Comparison of ENCODE assay signal across 14 mouse cellular contexts in genomic region chr7:100656739-100657138, GRCm38 (mm10). TPM values are rescaled to one million over a fixed set of nuclear protein-coding genes. Genes with fewer than 3 reads are reported as not detected.
DNase-seq lines count a peak whose midpoint lies in the region; ATAC-seq and TF ChIP-seq lines count a peak whose summit lies in the region.
"Had no signal": no experiment of that assay in that cellular context is flagged by ENCODE, and none has a peak within 500 bp of the region (broad histone marks: within the 10 kb centered on the region; RNA-seq: fewer than 3 reads in every experiment).

No protein-coding gene starts in this region.

- no peaks in the 10 kb centered on the region for H3K36me3 ChIP-seq in forebrain, embryonic 10.5 days (replicated peaks)
- no peaks in the 10 kb centered on the region for H3K36me3 ChIP-seq in forebrain, embryonic 14.5 days (ENCODE audit: control insufficient read depth, insufficient read depth, low read length)
- H3K36me3 ChIP-seq in hindbrain, postnatal 0 days (ENCODE audit: insufficient read depth, low read length) = no peaks in the 10 kb centered on the region
- no peaks in the 10 kb centered on the region for H3K36me3 ChIP-seq in hindbrain, embryonic 12.5 days
- H3K36me3 ChIP-seq: lung, embryonic 15.5 days had no signal

- H3K27me3 ChIP-seq in forebrain, embryonic 10.5 days (ENCODE audit: poor library complexity, severe bottlenecking) = no peaks in the 10 kb centered on the region
- no peaks in the 10 kb centered on the region for H3K27me3 ChIP-seq in forebrain, embryonic 14.5 days (replicated peaks; ENCODE audit: control insufficient read depth, insufficient read depth, low read length)
- no peaks in the 10 kb centered on the region for H3K27me3 ChIP-seq in hindbrain, postnatal 0 days (ENCODE audit: insufficient read depth, low read length)
- H3K27me3 ChIP-seq in hindbrain, embryonic 12.5 days = no peaks in the 10 kb centered on the region
- H3K27me3 ChIP-seq: lung, embryonic 15.5 days had no signal

- 0 out of 2 replicates have a peak overlapping the region, but pooled peaks have one; percentile 8 for H3K27ac ChIP-seq in forebrain, embryonic 10.5 days
- H3K27ac ChIP-seq in forebrain, embryonic 14.5 days (ENCODE audit: low read depth, low read length) = no peak overlapping the region
- peak overlapping the region; percentile 37; the same call in 1 of the 2 replicates for H3K27ac ChIP-seq in hindbrain, postnatal 0 days
- no peak overlapping the region for H3K27ac ChIP-seq in hindbrain, embryonic 12.5 days
- H3K27ac ChIP-seq: lung, embryonic 15.5 days had no signal

- H3K4me3 ChIP-seq in forebrain, embryonic 10.5 days = no peak overlapping the region
- no peak overlapping the region for H3K4me3 ChIP-seq in forebrain, embryonic 14.5 days (ENCODE audit: low read depth, low read length)
- no peak overlapping the region for H3K4me3 ChIP-seq in hindbrain, postnatal 0 days (ENCODE audit: low read length)
- H3K4me3 ChIP-seq in hindbrain, embryonic 12.5 days = no peak overlapping the region
- H3K4me3 ChIP-seq: lung, embryonic 15.5 days had no signal

- 56% methylated on average over 5 of the region's 5 CpGs for WGBS in forebrain, embryonic 10.5 days
- WGBS in forebrain, embryonic 14.5 days = 54% methylated on average over 5 of the region's 5 CpGs
- WGBS in hindbrain, postnatal 0 days = 42% methylated on average over 5 of the region's 5 CpGs
- 64% methylated on average over 5 of the region's 5 CpGs for WGBS in hindbrain, embryonic 12.5 days

- H3K4me2 ChIP-seq in forebrain, embryonic 14.5 days (ENCODE audit: low read length) = no peak overlapping the region
- no peak overlapping the region for H3K4me2 ChIP-seq in hindbrain, postnatal 0 days (ENCODE audit: low read depth, low read length)
- no peak overlapping the region for H3K4me2 ChIP-seq in hindbrain, embryonic 12.5 days (replicated peaks)
- H3K4me2 ChIP-seq: lung, embryonic 15.5 days had no signal

- no peak overlapping the region for H3K9ac ChIP-seq in forebrain, embryonic 14.5 days (ENCODE audit: low read length)
- H3K9ac ChIP-seq in hindbrain, postnatal 0 days (replicated peaks; ENCODE audit: low read length) = no peak overlapping the region
- no peak overlapping the region for H3K9ac ChIP-seq in hindbrain, embryonic 12.5 days
- H3K9ac ChIP-seq: lung, embryonic 15.5 days had no signal

- peaks cover 37% of the 10 kb centered on the region for H3K4me1 ChIP-seq in forebrain, embryonic 10.5 days
- peaks cover 7% of the 10 kb centered on the region; the same call in 1 of the 2 replicates for H3K4me1 ChIP-seq in forebrain, embryonic 14.5 days (ENCODE audit: control insufficient read depth, insufficient read depth, low read length)
- H3K4me1 ChIP-seq in hindbrain, postnatal 0 days (ENCODE audit: insufficient read depth, low read length) = 0 out of 2 replicates have a peak, but pooled peaks cover 6% of the 10 kb centered on the region
- peaks cover 21% of the 10 kb centered on the region for H3K4me1 ChIP-seq in hindbrain, embryonic 12.5 days
- H3K4me1 ChIP-seq: lung, embryonic 15.5 days had no signal

- DNase-seq in forebrain, embryonic 10.5 days (ENCODE audit: extremely low spot score, low spot score) = no peak
- DNase-seq in forebrain, embryonic 14.5 days (ENCODE audit: low spot score) = no peak
- DNase-seq in hindbrain, postnatal 0 days (ENCODE audit: low spot score) = peak; percentile 38
- peak; percentile 63 for DNase-seq in retina, postnatal 1 day
- no peak for DNase-seq in retina, embryonic 14.5 days (ENCODE audit: low spot score)
- DNase-seq in telencephalon, adult 2 months (ENCODE audit: low read depth, low spot score) = peak; percentile 40
- DNase-seq: adrenal gland, adult 8-10 months; B cell, adult 2 months; heart, adult 18-20 months; heart, postnatal 10 days; kidney, postnatal 10 days had no signal

- H3K9me3 ChIP-seq in forebrain, embryonic 10.5 days = no peaks in the 10 kb centered on the region
- H3K9me3 ChIP-seq in forebrain, embryonic 14.5 days (replicated peaks; ENCODE audit: control insufficient read depth, low read length) = no peaks in the 10 kb centered on the region
- H3K9me3 ChIP-seq in hindbrain, postnatal 0 days (ENCODE audit: low read length) = no peaks in the 10 kb centered on the region
- no peaks in the 10 kb centered on the region for H3K9me3 ChIP-seq in hindbrain, embryonic 12.5 days (replicated peaks)
- H3K9me3 ChIP-seq: lung, embryonic 15.5 days had no signal

- ATAC-seq in forebrain, embryonic 14.5 days = no peak
- ATAC-seq in hindbrain, postnatal 0 days = peak; percentile 33; the same call in 1 of the 2 replicates
- ATAC-seq in hindbrain, embryonic 12.5 days (ENCODE audit: low FRiP score) = no peak
- ATAC-seq: forebrain, embryonic 16.5 days had no signal

- TF ChIP-seq CTCF in hindbrain, postnatal 0 days (IDR thresholded peaks at IDR 0.05; ENCODE audit: low read depth) = no peak

RNA-seq across cellular contexts. Expression of gene Plekhb1, which starts 5.5 kb away (rescaled TPM):
- 3.2 and 4.0 TPM in 2 replicates for polyA plus RNA-seq in forebrain, embryonic 10.5 days (2016; fragmentation: Nextera tagmentation; extraction: Ambion mirVana)
- 5.7 and 8.0 TPM in 2 replicates for polyA plus RNA-seq in forebrain, embryonic 14.5 days (2014; fragmentation: Nextera tagmentation; extraction: Ambion mirVana)
- total RNA-seq in hindbrain, postnatal 0 days (2014; rRNA removed) = 47.0 and 51.8 TPM in 2 replicates
- polyA plus RNA-seq in hindbrain, postnatal 0 days (2015; fragmentation: Nextera tagmentation; extraction: Ambion mirVana) = 40.4 and 49.3 TPM in 2 replicates
- polyA plus RNA-seq in hindbrain, embryonic 12.5 days (2016; fragmentation: Nextera tagmentation; extraction: Ambion mirVana) = 10.5 and 16.9 TPM in 2 replicates

RNA-seq across cellular contexts. Expression of gene Mrpl48, which starts 48.6 kb away (rescaled TPM):
- 55.8 and 56.6 TPM in 2 replicates for polyA plus RNA-seq in forebrain, embryonic 10.5 days (2016; fragmentation: Nextera tagmentation; extraction: Ambion mirVana)
- 82.8 and 85.1 TPM in 2 replicates for polyA plus RNA-seq in forebrain, embryonic 14.5 days (2014; fragmentation: Nextera tagmentation; extraction: Ambion mirVana)
- 26.8 and 29.8 TPM in 2 replicates for total RNA-seq in hindbrain, postnatal 0 days (2014; rRNA removed)
- 97.5 and 100 TPM in 2 replicates for polyA plus RNA-seq in hindbrain, postnatal 0 days (2015; fragmentation: Nextera tagmentation; extraction: Ambion mirVana)
- 62.3 and 64.6 TPM in 2 replicates for polyA plus RNA-seq in hindbrain, embryonic 12.5 days (2016; fragmentation: Nextera tagmentation; extraction: Ambion mirVana)

RNA-seq across cellular contexts. Expression of gene Rab6a, which starts 49.5 kb away (rescaled TPM):
- 83.8 and 83.9 TPM in 2 replicates for polyA plus RNA-seq in forebrain, embryonic 10.5 days (2016; fragmentation: Nextera tagmentation; extraction: Ambion mirVana)
- 188 and 208 TPM in 2 replicates for polyA plus RNA-seq in forebrain, embryonic 14.5 days (2014; fragmentation: Nextera tagmentation; extraction: Ambion mirVana)
- 241 and 270 TPM in 2 replicates for total RNA-seq in hindbrain, postnatal 0 days (2014; rRNA removed)
- 323 and 336 TPM in 2 replicates for polyA plus RNA-seq in hindbrain, postnatal 0 days (2015; fragmentation: Nextera tagmentation; extraction: Ambion mirVana)
- polyA plus RNA-seq in hindbrain, embryonic 12.5 days (2016; fragmentation: Nextera tagmentation; extraction: Ambion mirVana) = 194 and 218 TPM in 2 replicates

RNA-seq across cellular contexts. Expression of gene Fam168a, which starts 49.7 kb away (rescaled TPM):
- polyA plus RNA-seq in forebrain, embryonic 10.5 days (2016; fragmentation: Nextera tagmentation; extraction: Ambion mirVana) = 30.2 and 35.8 TPM in 2 replicates
- 86.6 and 103 TPM in 2 replicates for polyA plus RNA-seq in forebrain, embryonic 14.5 days (2014; fragmentation: Nextera tagmentation; extraction: Ambion mirVana)
- total RNA-seq in hindbrain, postnatal 0 days (2014; rRNA removed) = 123 and 162 TPM in 2 replicates
- polyA plus RNA-seq in hindbrain, postnatal 0 days (2015; fragmentation: Nextera tagmentation; extraction: Ambion mirVana) = 98.2 and 116 TPM in 2 replicates
- 64.7 and 67.2 TPM in 2 replicates for polyA plus RNA-seq in hindbrain, embryonic 12.5 days (2016; fragmentation: Nextera tagmentation; extraction: Ambion mirVana)

Comparison
In these comparisons a context has a peak if more than half of its experiments do, and no peak if none do; other contexts are left out.
1. DNase-seq: peak in hindbrain, postnatal 0 days (single experiment), retina, postnatal 1 day (single experiment) and telencephalon, adult 2 months (single experiment); none in forebrain, embryonic 10.5 days (single experiment), forebrain, embryonic 14.5 days (single experiment) and retina, embryonic 14.5 days (single experiment).
2. H3K27ac ChIP-seq: peak in forebrain, embryonic 10.5 days (single experiment) and hindbrain, postnatal 0 days (single experiment); none in forebrain, embryonic 14.5 days (single experiment) and hindbrain, embryonic 12.5 days (single experiment).